Mouse (Mus musculus): ENCODE measurements at regions not wholly inside any gene's neighbourhood (a gene's known extent, or its start where the extent isn't known, plus 50 kb on each side); places are given as distances from the start of the nearest gene placed in this dataset.

GRCm38 (mm10) chr17:51683318-51683717 lies 149.8 kb downstream of the Satb1 start:
- ChIA-PET CTCF (no interaction called here), POLR2A (no interaction called here)

DNA sequence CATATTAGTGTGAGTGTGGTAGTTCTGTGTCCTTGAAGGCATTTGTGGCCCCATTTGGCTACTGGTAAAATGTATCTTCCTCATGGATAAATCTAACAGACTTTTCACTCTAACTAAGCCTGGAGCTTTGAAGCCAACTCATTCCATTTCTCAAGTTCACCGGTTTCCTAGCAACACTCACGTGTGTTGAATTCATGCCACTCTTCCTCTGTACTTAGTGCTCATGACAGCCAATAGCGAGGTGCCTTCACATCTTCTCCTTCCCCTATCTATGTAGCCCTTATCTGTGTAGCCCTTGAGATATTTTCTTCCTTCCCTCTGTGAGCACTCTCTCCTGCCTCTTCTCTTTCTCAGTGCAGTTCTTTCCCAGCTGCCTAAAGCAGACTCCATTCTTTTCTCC lies 150.7 kb downstream of the Satb1 start:
- ChIA-PET CTCF (no interaction called here), POLR2A (no interaction called here)

GRCm38 (mm10) chr17:51677451-51677850 lies 155.6 kb downstream of the Satb1 start:
- POLR2A ChIA-PET = interaction anchor here in 2 of 4 experiments (0.6 to 0.9 kb wide), 3 partner anchors 11 to 1061 kb away, joined by 3 read pairs; no protein-coding TSS in a partner anchor

DNA sequence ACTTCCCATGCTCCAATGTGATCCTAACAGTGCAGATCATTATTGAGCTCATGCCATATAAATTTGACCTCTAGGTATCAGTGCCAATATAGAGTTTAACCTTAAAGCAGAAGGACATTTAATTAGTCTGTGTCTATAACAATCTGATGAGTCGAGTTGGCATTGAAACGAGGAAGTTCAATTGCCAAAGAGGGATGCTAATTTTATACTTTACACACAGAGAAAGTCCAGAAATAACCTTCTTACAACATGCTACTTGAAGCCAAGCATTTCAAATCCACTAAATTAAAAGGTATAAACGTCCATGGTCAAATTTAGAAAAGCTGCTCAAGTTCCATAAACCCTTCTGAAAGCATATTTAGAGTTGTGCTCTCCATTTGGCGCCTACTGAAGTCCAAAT lies 174.7 kb downstream of the Satb1 start:
- POLR2A ChIA-PET = no interaction called here

More at GRCm38 (mm10) chr17:51677451-51677850, 155.6 kb downstream of the Satb1 start:
- CTCF ChIA-PET = interaction anchor here in 1 of 4 experiments (0.6 kb wide), 1 partner anchor 17 kb away, joined by 3 read pairs; no protein-coding TSS in a partner anchor

DNA sequence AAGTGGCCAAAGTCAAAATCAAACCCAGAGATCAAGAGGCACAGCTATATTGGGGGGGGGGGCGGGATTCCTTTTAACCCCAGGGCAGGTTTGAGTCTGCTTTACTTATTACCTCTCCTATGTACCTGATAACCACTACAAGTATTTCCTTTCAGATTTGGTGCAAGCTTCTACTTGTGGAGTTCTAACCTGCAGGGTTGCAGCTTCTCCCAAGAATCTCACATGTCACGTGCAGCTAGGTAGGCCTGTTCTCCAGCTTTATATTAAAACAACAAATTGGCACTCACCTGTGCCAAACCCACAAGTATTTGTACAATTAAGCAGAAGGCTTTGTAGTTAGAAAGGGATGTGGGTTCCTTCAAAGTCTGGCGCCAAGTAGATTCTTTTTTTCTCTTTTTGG lies 179.2 kb downstream of the Satb1 start:
- CTCF ChIA-PET = no interaction called here
- POLR2A ChIA-PET = no interaction called here

More for the DNA sequence above, 174.7 kb downstream of the Satb1 start:
- CTCF ChIA-PET = interaction anchor here in 1 of 4 experiments (1.1 kb wide), 1 partner anchor 13 kb away, joined by 3 read pairs; no protein-coding TSS in a partner anchor

DNA sequence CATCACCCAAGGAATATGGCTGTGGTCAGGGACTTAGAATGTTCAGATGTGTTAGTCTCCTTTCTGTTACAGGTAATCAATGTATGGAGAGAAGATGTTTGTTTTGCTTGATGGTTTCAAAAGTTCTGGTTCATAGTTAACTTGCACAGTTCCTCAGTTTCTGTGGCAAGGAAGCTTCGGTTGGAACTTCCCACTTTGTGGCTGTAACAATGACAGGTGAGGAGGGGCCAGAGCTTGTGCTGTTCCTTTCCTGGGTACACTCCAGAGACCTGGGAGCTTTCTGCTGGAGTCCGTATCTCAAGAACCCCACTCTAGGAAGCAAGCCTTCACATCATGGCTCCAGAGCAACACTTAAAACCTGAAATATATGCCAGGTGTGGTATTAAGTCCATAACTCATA lies 181.2 kb downstream of the Satb1 start:
- POLR2A ChIA-PET = no interaction called here
- CTCF ChIA-PET = no interaction called here

GRCm38 (mm10) chr17:51649213-51649815 lies 183.8 kb downstream of the Satb1 start:
- CTCF ChIA-PET = no interaction called here
- POLR2A ChIA-PET = no interaction called here

- ChIA-PET POLR2A (no interaction called here), CTCF (no interaction called here)
Observed at GRCm38 (mm10) chr17:51646416-51646815, 186.7 kb downstream of the Satb1 start.

GRCm38 (mm10) chr17:51645866-51646265 lies 187.2 kb downstream of the Satb1 start:
- CTCF ChIA-PET = no interaction called here

GRCm38 (mm10) chr17:51642682-51643081 lies 190.4 kb downstream of the Satb1 start:
- ChIA-PET POLR2A (no interaction called here), CTCF (interaction anchor here in 1 of 4 experiments (0.6 kb wide), 1 partner anchor 945 kb away, joined by 3 read pairs; no protein-coding TSS in a partner anchor)

More at GRCm38 (mm10) chr17:51645866-51646265, 187.2 kb downstream of the Satb1 start:
- POLR2A ChIA-PET = no interaction called here

DNA sequence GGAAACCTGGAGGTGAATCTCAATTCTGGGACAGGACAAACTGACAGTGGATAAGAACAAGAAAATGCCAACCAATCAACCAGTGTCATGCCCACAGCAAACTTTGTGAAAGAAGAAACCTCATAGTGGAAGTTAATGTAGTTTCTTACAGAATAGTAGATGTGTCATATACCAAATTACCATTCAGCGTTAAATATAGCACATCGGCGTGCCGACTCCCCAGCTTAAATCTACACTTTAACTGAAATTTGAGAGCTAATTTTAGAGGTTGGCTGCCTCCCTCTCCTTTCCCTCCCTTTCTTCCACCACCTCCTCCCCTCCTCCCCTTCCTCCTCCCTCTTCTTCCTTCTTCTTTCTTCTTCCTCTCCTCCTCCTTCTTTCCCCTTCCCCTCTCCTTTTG lies 197.2 kb downstream of the Satb1 start:
- POLR2A ChIA-PET = no interaction called here
- CTCF ChIA-PET = no interaction called here

GRCm38 (mm10) chr17:51631574-51631973 lies 201.5 kb downstream of the Satb1 start:
- CTCF ChIA-PET = interaction anchor here in 1 of 4 experiments (0.8 kb wide), 1 partner anchor 59 kb away, joined by 8 read pairs; no protein-coding TSS in a partner anchor
- POLR2A ChIA-PET = no interaction called here

DNA sequence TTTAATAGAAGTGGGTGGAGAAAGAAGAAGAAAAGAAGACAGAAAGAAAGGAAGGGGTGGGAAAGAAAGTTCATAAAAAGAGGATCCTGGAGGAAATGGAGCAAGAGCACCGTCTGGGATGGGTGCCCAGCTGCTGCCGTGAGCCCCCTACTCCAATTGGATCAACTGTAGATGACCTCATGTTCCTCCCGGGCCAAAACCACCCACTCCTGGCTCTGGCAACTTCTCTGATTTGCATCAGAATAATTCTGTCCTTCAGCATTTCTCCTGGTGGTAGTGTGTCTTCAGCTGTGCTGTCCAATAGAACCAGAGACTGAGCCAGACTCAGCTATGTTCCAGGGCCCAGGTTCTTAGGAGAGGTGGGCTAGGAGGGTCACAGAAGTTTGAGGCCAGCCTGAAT lies 212.6 kb downstream of the Satb1 start:
- CTCF ChIA-PET = no interaction called here
- POLR2A ChIA-PET = no interaction called here

DNA sequence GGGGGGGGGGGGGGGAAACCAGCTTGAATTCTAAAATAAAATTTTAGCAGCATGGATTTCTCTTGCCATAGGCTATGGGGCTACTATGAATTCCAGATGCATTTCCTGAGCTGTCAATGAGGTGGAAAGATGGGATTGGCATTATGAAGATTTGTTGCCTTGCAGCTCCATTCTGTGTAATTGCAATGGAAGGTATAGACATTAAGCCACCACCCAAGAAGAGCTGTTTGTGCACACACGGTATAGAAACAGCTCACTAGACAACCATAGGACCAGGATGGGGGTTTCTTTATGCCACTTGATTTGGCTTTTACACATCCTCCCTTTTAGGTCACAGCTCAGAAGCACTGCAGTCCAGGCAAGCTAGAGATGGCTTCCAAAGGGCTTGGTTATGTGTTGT lies 247.8 kb downstream of the Satb1 start:
- ChIA-PET CTCF (no interaction called here), POLR2A (interaction anchor here in 2 of 4 experiments (0.7 kb wide), 4 partner anchors 23 to 96 kb away, joined by 3 to 7 read pairs (median 4); no protein-coding TSS in a partner anchor)

DNA sequence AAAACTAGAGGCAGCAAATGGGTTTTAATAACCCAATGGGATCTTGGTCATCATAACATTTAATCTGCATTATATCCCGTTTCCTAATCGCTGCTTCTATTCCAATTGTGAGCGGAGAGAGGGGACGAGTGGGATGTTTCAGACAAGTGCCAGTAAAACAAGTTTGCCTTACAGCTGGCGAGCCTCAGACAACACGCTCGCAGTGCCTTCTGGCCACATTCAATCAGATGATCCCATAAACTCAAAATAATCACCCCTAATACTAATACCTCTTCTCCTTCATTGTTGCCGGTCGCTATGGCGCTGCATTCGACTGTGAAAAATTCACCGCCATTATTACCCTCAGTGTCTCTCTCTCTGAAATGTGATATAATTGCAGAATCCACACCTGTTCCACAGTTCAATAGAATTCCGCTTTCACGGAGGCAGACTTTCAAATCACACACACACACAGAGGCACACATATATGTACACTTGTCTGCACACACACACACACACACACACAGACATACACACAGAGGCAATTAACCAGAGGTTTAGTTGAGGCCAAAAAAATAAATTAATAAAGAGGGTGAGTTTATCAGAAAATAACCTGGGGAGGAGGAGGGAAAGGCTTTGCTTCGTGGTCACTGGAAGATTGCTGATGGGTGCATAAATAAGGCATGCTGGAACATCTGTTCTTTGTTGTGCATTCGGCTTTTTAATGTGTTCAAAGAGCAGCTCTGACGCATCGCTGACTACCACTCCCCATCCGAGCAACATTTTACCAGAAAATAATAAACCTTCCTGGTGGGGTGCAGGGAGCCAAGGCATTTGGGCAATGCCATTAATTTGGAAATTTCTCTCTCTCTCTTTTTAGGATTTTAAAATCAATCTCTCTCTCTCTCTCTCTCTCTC lies 248.9 kb downstream of the Satb1 start:
- CTCF ChIA-PET = no interaction called here
- POLR2A ChIA-PET = interaction anchor here in 2 of 4 experiments (0.7 kb wide), 2 partner anchors 43 to 87 kb away, joined by 6 to 7 read pairs; no protein-coding TSS in a partner anchor

GRCm38 (mm10) chr17:51583277-51583676 lies 249.8 kb downstream of the Satb1 start:
- CTCF ChIA-PET = interaction anchor here in 1 of 4 experiments (0.6 kb wide), 1 partner anchor 24 kb away, joined by 3 read pairs; no protein-coding TSS in a partner anchor
- POLR2A ChIA-PET = no interaction called here

GRCm38 (mm10) chr17:51555854-51556253 lies 277.2 kb downstream of the Satb1 start:
- POLR2A ChIA-PET = no interaction called here

DNA sequence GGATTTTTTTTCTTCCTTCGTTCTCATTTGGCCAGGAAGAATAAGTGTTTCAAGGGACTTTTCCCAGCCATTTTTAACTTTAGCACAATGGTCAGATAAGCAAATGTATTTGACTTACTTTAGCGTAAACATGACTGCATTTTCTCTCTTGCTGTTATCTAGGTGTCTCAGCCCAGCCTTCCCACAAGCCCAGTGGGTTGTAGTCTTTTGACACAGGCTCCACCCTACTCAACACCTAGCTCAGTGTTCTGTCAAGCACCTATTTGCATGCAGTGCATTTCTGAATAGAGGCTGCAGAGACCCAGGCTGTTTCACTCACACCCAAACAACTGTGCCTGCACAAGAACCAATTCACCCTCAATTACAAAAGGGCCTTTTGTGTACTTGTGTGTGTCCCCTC lies 278.6 kb downstream of the Satb1 start:
- POLR2A ChIA-PET = no interaction called here
- CTCF ChIA-PET = no interaction called here

More at GRCm38 (mm10) chr17:51555854-51556253, 277.2 kb downstream of the Satb1 start:
- CTCF ChIA-PET = interaction anchor here in 1 of 4 experiments (0.5 kb wide), 1 partner anchor 365 kb away, joined by 3 read pairs; no protein-coding TSS in a partner anchor

DNA sequence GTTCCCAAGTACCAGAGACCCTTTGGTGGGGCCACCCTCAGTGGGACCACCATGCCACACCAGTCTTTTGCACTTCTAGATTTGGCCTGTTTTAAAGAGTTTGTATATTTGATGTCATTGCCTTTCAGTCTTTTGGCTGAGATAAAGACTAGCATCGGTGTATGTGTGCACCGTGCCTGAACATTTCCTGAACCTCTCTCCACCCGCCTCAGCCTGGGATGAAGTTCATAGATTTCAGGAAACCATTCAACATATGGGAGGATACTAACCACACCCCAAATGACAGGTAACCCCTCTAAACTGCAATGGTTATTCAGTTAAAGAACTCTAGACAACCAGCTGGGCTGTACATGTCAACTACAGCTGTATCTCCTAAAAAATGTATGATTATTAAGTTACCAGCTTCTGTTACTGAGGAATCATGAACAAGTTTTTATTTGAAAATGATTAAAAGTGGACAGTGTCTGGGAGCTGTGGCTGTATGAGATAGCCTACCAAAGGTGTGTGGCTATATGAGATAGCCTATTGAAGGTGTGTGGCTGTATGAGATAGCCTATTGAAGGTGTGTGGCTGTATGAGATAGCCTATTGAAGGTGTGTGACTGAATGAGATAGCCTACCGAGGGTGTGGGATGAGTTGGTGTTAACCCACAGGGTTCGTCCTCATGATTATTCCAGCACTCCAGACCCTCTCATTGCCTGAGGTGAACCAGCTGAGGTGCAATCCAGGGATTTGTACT lies 280.6 kb downstream of the Satb1 start:
- POLR2A ChIA-PET = no interaction called here
- CTCF ChIA-PET = no interaction called here

GRCm38 (mm10) chr17:51546999-51547398 lies 286.1 kb downstream of the Satb1 start:
- POLR2A ChIA-PET = no interaction called here
- CTCF ChIA-PET = no interaction called here

Data from embryonic stem cell, embryonic (primary cell).